Mouse (Mus musculus): Measurements from ENCODE around the gene Olfr1153. TPM values are rescaled to one million over a fixed set of nuclear protein-coding genes. Genes with fewer than 3 reads are reported as not detected.

The Olfr1153 gene
- polyA plus RNA-seq (2015; fragmentation: Nextera tagmentation; extraction: Ambion mirVana) = not detected in 2 replicates

DNA sequence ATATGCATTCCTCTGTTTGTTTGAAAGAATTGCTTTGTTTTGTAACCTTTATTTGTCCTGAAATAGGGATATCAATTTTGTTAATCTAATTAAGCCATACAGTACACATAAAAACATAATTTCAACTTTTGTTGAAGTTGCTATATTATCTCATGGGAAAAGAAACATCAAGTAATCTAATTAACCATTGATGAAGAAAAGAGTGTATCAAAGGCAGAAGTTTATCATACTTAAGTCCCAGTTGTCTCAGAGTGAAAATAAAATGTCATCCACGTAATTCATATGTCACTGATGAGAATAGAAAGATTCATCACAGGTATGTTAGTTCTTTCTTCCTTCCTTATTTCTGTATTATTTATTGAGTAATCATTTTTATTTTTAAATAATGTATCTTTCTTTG, at the start of gene Olfr1153:
Gene Olfr1153, plus strand, starts transcription at position 301 of the 400 bp plus-strand sequence.
- Histone ChIP-seq H3K36me3 (no peaks in the 10 kb centered on the region), H3K27me3 (no peaks in the 10 kb centered on the region), H3K9ac (replicated peaks) (no peak within 1 kb of the TSS), H3K27ac (replicated peaks) (no peak within 1 kb of the TSS), H3K4me2 (replicated peaks) (no peak within 1 kb of the TSS), H3K4me3 (no peak within 1 kb of the TSS), H3K9me3 (no peaks in the 10 kb centered on the region), H3K4me1 (no peaks in the 10 kb centered on the region)
- WGBS = 76% methylated on average over 1 of the region's 1 CpGs
- ATAC-seq (replicated peaks) = no peak

DNA sequence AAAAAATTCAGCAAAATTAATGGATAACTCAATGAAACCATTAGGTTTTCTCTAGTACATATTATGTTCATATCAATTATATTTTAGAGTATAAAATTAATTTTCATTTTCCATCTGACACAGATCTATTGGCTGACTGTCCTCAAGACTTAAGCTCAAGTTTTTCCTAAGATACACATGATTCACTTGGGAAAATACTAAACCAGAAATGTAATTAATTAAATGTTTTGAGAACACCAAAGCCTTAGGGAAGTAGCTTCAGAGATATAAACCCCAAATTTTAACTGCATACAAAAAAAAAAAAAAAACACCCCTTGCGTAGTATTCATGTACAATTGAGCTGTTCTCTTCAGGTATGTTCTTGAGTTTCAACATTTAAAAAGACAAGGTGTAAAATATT, 39.2 kb upstream of the Olfr1153 start, which contains the start of gene Olfr1151:
Gene Olfr1151, plus strand, starts transcription at position 301 of the 400 bp plus-strand sequence.
- Histone ChIP-seq H3K9me3 (no peaks in the 10 kb centered on the region), H3K4me3 (no peak within 1 kb of the TSS), H3K27me3 (no peaks in the 10 kb centered on the region), H3K36me3 (no peaks in the 10 kb centered on the region), H3K4me1 (no peaks in the 10 kb centered on the region), H3K4me2 (replicated peaks) (no peak within 1 kb of the TSS), H3K27ac (replicated peaks) (no peak within 1 kb of the TSS), H3K9ac (replicated peaks) (no peak within 1 kb of the TSS)
- ATAC-seq (replicated peaks) = no peak
- 86% methylated on average over 1 of the region's 1 CpGs for WGBS

DNA sequence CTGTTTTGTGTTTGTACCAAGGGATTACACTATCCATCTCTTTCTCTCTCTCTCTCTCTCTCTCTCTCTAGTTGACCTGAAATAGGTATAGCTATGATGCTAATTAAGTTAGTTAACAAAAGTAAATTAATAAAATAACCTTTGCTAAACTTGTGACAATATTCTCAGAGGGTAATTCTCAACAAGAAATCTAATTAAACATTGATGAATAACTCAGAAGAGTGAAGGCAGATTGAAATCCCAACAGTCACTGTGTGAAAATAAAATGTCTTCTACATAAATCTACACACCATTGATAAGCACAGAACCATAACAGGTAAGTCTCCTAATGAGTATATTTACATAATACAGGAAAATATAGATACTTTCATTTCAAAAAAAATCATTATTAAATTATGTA, 28.6 kb upstream of the Olfr1153 start, which contains the start of gene Olfr1152:
Gene Olfr1152, plus strand, starts transcription at position 301 of the 400 bp plus-strand sequence.
- Histone ChIP-seq H3K36me3 (no peaks in the 10 kb centered on the region), H3K4me2 (replicated peaks) (no peak within 1 kb of the TSS), H3K9me3 (no peaks in the 10 kb centered on the region), H3K27me3 (no peaks in the 10 kb centered on the region), H3K4me3 (no peak within 1 kb of the TSS), H3K27ac (replicated peaks) (no peak within 1 kb of the TSS), H3K4me1 (no peaks in the 10 kb centered on the region), H3K9ac (replicated peaks) (no peak within 1 kb of the TSS)
- ATAC-seq (replicated peaks) = no peak

DNA sequence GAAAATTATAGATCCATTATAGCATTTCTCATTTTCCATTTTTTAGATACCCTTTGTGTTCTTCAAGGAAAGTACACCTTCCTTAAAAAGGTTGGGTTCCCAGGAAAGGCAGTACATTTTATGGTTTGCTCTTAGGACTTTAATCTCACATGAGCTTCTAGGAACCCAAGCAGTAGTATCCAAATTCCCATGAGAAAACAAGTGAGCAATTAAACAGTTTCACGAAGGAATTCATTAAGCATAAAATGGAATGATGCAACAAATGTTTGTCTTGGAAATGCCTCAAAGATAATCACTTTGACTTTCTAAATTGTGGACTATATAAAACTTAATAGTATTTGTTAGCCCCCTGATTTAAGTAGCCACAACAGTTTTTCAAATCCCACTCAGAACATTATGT, 10.3 kb downstream of the Olfr1153 start, which contains the start of gene Olfr1154:
Gene Olfr1154, minus strand, starts transcription at position 101 of the 400 bp plus-strand sequence.
- no peaks in the 10 kb centered on the region for H3K27me3 ChIP-seq
- H3K4me1 ChIP-seq = no peaks in the 10 kb centered on the region
- no peaks in the 10 kb centered on the region for H3K9me3 ChIP-seq

DNA sequence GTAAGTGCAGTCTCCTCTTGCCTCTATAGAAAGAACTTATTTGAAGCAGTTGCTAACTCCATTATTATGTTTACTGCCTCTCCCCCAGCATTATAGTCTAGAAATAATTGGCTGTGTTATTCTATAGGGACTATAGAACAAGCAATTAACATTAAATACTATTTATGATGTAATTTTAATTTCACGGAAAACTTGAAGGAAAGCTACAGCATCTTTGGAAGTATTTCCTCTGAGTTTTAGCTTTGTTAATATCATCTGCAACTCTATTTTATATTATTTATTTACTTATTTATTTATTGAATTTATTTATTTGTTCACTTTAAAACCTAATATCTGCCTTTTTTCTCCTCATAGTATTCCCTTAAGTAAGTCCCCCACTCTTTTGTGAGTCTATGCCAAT, 50.3 kb downstream of the Olfr1153 start, which contains the start of gene Olfr1155:
Gene Olfr1155, minus strand, starts transcription at position 101 of the 400 bp plus-strand sequence.
- Histone ChIP-seq H3K36me3 (no peaks in the 10 kb centered on the region), H3K27ac (replicated peaks) (no peak within 1 kb of the TSS), H3K27me3 (no peaks in the 10 kb centered on the region), H3K9me3 (no peaks in the 10 kb centered on the region), H3K4me2 (replicated peaks) (no peak within 1 kb of the TSS), H3K4me1 (no peaks in the 10 kb centered on the region), H3K9ac (replicated peaks) (no peak within 1 kb of the TSS), H3K4me3 (no peak within 1 kb of the TSS)
- 90% methylated on average over 1 of the region's 1 CpGs for WGBS
- ATAC-seq (replicated peaks) = no peak

More for the DNA sequence above, 10.3 kb downstream of the Olfr1153 start, which contains the start of gene Olfr1154:
- Histone ChIP-seq H3K36me3 (no peaks in the 10 kb centered on the region), H3K4me3 (no peak within 1 kb of the TSS), H3K4me2 (replicated peaks) (no peak within 1 kb of the TSS), H3K27ac (replicated peaks) (no peak within 1 kb of the TSS), H3K9ac (replicated peaks) (no peak within 1 kb of the TSS)
- no peak for ATAC-seq (replicated peaks)
- WGBS = 87% methylated on average over 1 of the region's 1 CpGs

Other genes with a start within 250 kb of the Olfr1153 start
- not detected in 2 replicates for gene Olfr1133, start 247.6 kb upstream of the Olfr1153 start, polyA plus RNA-seq (2015; fragmentation: Nextera tagmentation; extraction: Ambion mirVana)
- gene Olfr1134, start 236.5 kb upstream of the Olfr1153 start, polyA plus RNA-seq (2015; fragmentation: Nextera tagmentation; extraction: Ambion mirVana) = not detected in 2 replicates
- gene Olfr1135, start 221.3 kb upstream of the Olfr1153 start, polyA plus RNA-seq (2015; fragmentation: Nextera tagmentation; extraction: Ambion mirVana) = not detected in 2 replicates
- gene Olfr1136, start 201.0 kb upstream of the Olfr1153 start, polyA plus RNA-seq (2015; fragmentation: Nextera tagmentation; extraction: Ambion mirVana) = not detected in 2 replicates
- gene Olfr1137, start 181.8 kb upstream of the Olfr1153 start, polyA plus RNA-seq (2015; fragmentation: Nextera tagmentation; extraction: Ambion mirVana) = not detected in 2 replicates
- gene Olfr1138, start 155.0 kb upstream of the Olfr1153 start, polyA plus RNA-seq (2015; fragmentation: Nextera tagmentation; extraction: Ambion mirVana) = not detected in 2 replicates
- gene Olfr1140, start 151.2 kb upstream of the Olfr1153 start, polyA plus RNA-seq (2015; fragmentation: Nextera tagmentation; extraction: Ambion mirVana) = not detected in 2 replicates
- gene Olfr1141, start 141.0 kb upstream of the Olfr1153 start, polyA plus RNA-seq (2015; fragmentation: Nextera tagmentation; extraction: Ambion mirVana) = not detected in 2 replicates
- gene Olfr152, start 115.5 kb upstream of the Olfr1153 start, polyA plus RNA-seq (2015; fragmentation: Nextera tagmentation; extraction: Ambion mirVana) = not detected in 2 replicates
- gene Olfr1143, start 94.4 kb upstream of the Olfr1153 start, polyA plus RNA-seq (2015; fragmentation: Nextera tagmentation; extraction: Ambion mirVana) = not detected in 2 replicates
- gene Olfr1145, start 85.1 kb upstream of the Olfr1153 start, polyA plus RNA-seq (2015; fragmentation: Nextera tagmentation; extraction: Ambion mirVana) = not detected in 2 replicates
- gene Olfr1148, start 64.4 kb upstream of the Olfr1153 start, polyA plus RNA-seq (2015; fragmentation: Nextera tagmentation; extraction: Ambion mirVana) = not detected in 2 replicates
- not detected in 2 replicates for gene Olfr1150-ps1, start 51.0 kb upstream of the Olfr1153 start, polyA plus RNA-seq (2015; fragmentation: Nextera tagmentation; extraction: Ambion mirVana)
- not detected in 2 replicates for gene Olfr1151, start 39.1 kb upstream of the Olfr1153 start, polyA plus RNA-seq (2015; fragmentation: Nextera tagmentation; extraction: Ambion mirVana)
- not detected in 2 replicates for gene Olfr1152, start 28.5 kb upstream of the Olfr1153 start, polyA plus RNA-seq (2015; fragmentation: Nextera tagmentation; extraction: Ambion mirVana)
- gene Olfr1154, start 10.2 kb downstream of the Olfr1153 start, polyA plus RNA-seq (2015; fragmentation: Nextera tagmentation; extraction: Ambion mirVana) = not detected in 2 replicates
- not detected in 2 replicates for gene Olfr1155, start 50.2 kb downstream of the Olfr1153 start, polyA plus RNA-seq (2015; fragmentation: Nextera tagmentation; extraction: Ambion mirVana)
- gene Olfr1156, start 58.1 kb downstream of the Olfr1153 start, polyA plus RNA-seq (2015; fragmentation: Nextera tagmentation; extraction: Ambion mirVana) = not detected in 2 replicates
- gene Olfr1157, start 73.3 kb downstream of the Olfr1153 start, polyA plus RNA-seq (2015; fragmentation: Nextera tagmentation; extraction: Ambion mirVana) = not detected in 2 replicates
- gene Olfr74, start 79.7 kb downstream of the Olfr1153 start, polyA plus RNA-seq (2015; fragmentation: Nextera tagmentation; extraction: Ambion mirVana) = not detected in 2 replicates
- not detected in 2 replicates for gene Olfr1158, start 95.2 kb downstream of the Olfr1153 start, polyA plus RNA-seq (2015; fragmentation: Nextera tagmentation; extraction: Ambion mirVana)
- gene Olfr1160, start 113.3 kb downstream of the Olfr1153 start, polyA plus RNA-seq (2015; fragmentation: Nextera tagmentation; extraction: Ambion mirVana) = not detected in 2 replicates
- not detected in 2 replicates for gene Olfr1161, start 127.8 kb downstream of the Olfr1153 start, polyA plus RNA-seq (2015; fragmentation: Nextera tagmentation; extraction: Ambion mirVana)
- not detected in 2 replicates for gene Olfr73, start 142.7 kb downstream of the Olfr1153 start, polyA plus RNA-seq (2015; fragmentation: Nextera tagmentation; extraction: Ambion mirVana)
- gene Olfr1162, start 156.2 kb downstream of the Olfr1153 start, polyA plus RNA-seq (2015; fragmentation: Nextera tagmentation; extraction: Ambion mirVana) = not detected in 2 replicates
- gene Olfr1163, start 176.9 kb downstream of the Olfr1153 start, polyA plus RNA-seq (2015; fragmentation: Nextera tagmentation; extraction: Ambion mirVana) = not detected in 2 replicates
- not detected in 2 replicates for gene Olfr1164, start 199.0 kb downstream of the Olfr1153 start, polyA plus RNA-seq (2015; fragmentation: Nextera tagmentation; extraction: Ambion mirVana)
- not detected in 2 replicates for gene Olfr1166, start 233.3 kb downstream of the Olfr1153 start, polyA plus RNA-seq (2015; fragmentation: Nextera tagmentation; extraction: Ambion mirVana)

Data from forebrain, embryonic 15.5 days (tissue).